Mouse (Mus musculus) midbrain, embryonic 15.5 days (tissue): ENCODE data around the gene Kcnk15. TPM values are rescaled to one million over a fixed set of nuclear protein-coding genes. Genes with fewer than 3 reads are reported as not detected.

ENCODE experiments used
- ATAC-seq: fragments of 200-750 bp; cut with Nextera tagmentation; replicated peaks from 2 replicates; pipeline ENCODE4 v1.8.0; 2017; ENCODE audit warnings: moderate TSS enrichment
- H3K27ac ChIP-seq: fragments of 300-500 bp; sonication (generic); 2 replicates; pipeline ENCODE4 v1.5.1; 2015; ENCODE audit warnings: mild to moderate bottlenecking, inconsistent platforms
- H3K27me3 ChIP-seq: fragments of 300-500 bp; sonication (generic); replicated peaks from 2 replicates; pipeline ENCODE4 v1.6.1; 2015; ENCODE audit warnings: inconsistent platforms
- H3K36me3 ChIP-seq: fragments of 300-500 bp; sonication (generic); replicated peaks from 2 replicates; pipeline ENCODE4 v1.6.1; 2015; ENCODE audit warnings: inconsistent platforms
- H3K4me1 ChIP-seq: fragments of 300-500 bp; sonication (generic); 2 replicates; pipeline ENCODE4 v1.6.1; 2015; ENCODE audit warnings: inconsistent platforms
- H3K4me2 ChIP-seq: fragments of 300-500 bp; sonication (generic); 2 replicates; pipeline ENCODE4 v1.6.1; 2015; ENCODE audit warnings: inconsistent platforms, mild to moderate bottlenecking, moderate library complexity
- H3K4me3 ChIP-seq: fragments of 300-500 bp; sonication (generic); 2 replicates; pipeline ENCODE4 v1.5.1; 2015; ENCODE audit warnings: mild to moderate bottlenecking, inconsistent platforms
- H3K9ac ChIP-seq: fragments of 300-500 bp; sonication (generic); 2 replicates; pipeline ENCODE4 v1.6.1; 2015; ENCODE audit warnings: mild to moderate bottlenecking, inconsistent platforms
- H3K9me3 ChIP-seq: fragments of 300-500 bp; sonication (generic); 2 replicates; pipeline ENCODE4 v1.6.1; 2016; ENCODE audit warnings: inconsistent platforms
- WGBS: fragments of 180-500 bp; shearing (Covaris S2); methylation state at CpG from one replicate; pipeline ENCODE4 v1.1.7; 2015; ENCODE audit warnings: mixed read lengths; 5-methylcytosine and 5-hydroxymethylcytosine counted together
- polyA plus RNA-seq: library from polyadenylated mRNA; unstranded; fragments of >200 nt; fragmentation: Nextera tagmentation; extraction: Ambion mirVana; gene quantifications from 2 replicates; pipeline ENCODE4 v1.2.1, GENCODE M21; 2015

Kcnk15 gene
- polyA plus RNA-seq, 1 experiment from 2014 or later, result 0.22 TPM

GRCm38 (mm10) chr2:163882859-163883652 lies 29.6 kb downstream of the Kcnk15 start:
- 70% methylated on average over 17 of the region's 17 CpGs for WGBS

GRCm38 (mm10) chr2:163889411-163889810 lies 36.0 kb downstream of the Kcnk15 start:
- no peak for ATAC-seq
- Histone ChIP-seq H3K4me2 (no peak overlapping the region), H3K9ac (no peak overlapping the region)

More at GRCm38 (mm10) chr2:163882859-163883652, 29.6 kb downstream of the Kcnk15 start:
- Histone ChIP-seq H3K27ac (no peak overlapping the region), H3K27me3 (no peaks in the 10 kb centered on the region), H3K4me3 (no peak overlapping the region), H3K36me3 (no peaks in the 10 kb centered on the region), H3K4me1 (no peaks in the 10 kb centered on the region), H3K9me3 (no peaks in the 10 kb centered on the region), H3K9ac (no peak overlapping the region), H3K4me2 (no peak overlapping the region)
- ATAC-seq, result no peak

GRCm38 (mm10) chr2:163890586-163890985 lies 37.1 kb downstream of the Kcnk15 start:
- H3K27ac ChIP-seq, result no peak overlapping the region
- no peaks in the 10 kb centered on the region for H3K9me3 ChIP-seq
- H3K4me2 ChIP-seq, result no peak overlapping the region
- peaks cover 13% of the 10 kb centered on the region for H3K4me1 ChIP-seq
- peak; percentile 54 for ATAC-seq
- no peak overlapping the region for H3K4me3 ChIP-seq
- H3K27me3 ChIP-seq, result no peaks in the 10 kb centered on the region
- H3K36me3 ChIP-seq, result no peaks in the 10 kb centered on the region
- no peak overlapping the region for H3K9ac ChIP-seq
- 50% methylated on average over 11 of the region's 11 CpGs for WGBS

More at GRCm38 (mm10) chr2:163889411-163889810, 36.0 kb downstream of the Kcnk15 start:
- Histone ChIP-seq H3K9me3 (no peaks in the 10 kb centered on the region), H3K36me3 (no peaks in the 10 kb centered on the region), H3K27me3 (no peaks in the 10 kb centered on the region), H3K4me1 (peaks cover 13% of the 10 kb centered on the region), H3K4me3 (no peak overlapping the region), H3K27ac (no peak overlapping the region)
- WGBS, result 43% methylated on average over 6 of the region's 6 CpGs

GRCm38 (mm10) chr2:163891271-163891670 lies 37.8 kb downstream of the Kcnk15 start:
- 95% methylated on average over 11 of the region's 11 CpGs for WGBS
- Histone ChIP-seq H3K27ac (no peak overlapping the region), H3K9me3 (no peaks in the 10 kb centered on the region), H3K4me1 (peaks cover 13% of the 10 kb centered on the region), H3K9ac (no peak overlapping the region), H3K27me3 (no peaks in the 10 kb centered on the region), H3K4me3 (no peak overlapping the region), H3K36me3 (no peaks in the 10 kb centered on the region), H3K4me2 (no peak overlapping the region)
- 0 out of 2 replicates have a peak, but pooled peaks have one; percentile 11 for ATAC-seq

GRCm38 (mm10) chr2:163893446-163894370 lies 40.3 kb downstream of the Kcnk15 start:
- Histone ChIP-seq H3K4me3 (no peak overlapping the region), H3K4me1 (peaks cover 13% of the 10 kb centered on the region), H3K27me3 (no peaks in the 10 kb centered on the region), H3K9ac (no peak overlapping the region), H3K36me3 (no peaks in the 10 kb centered on the region), H3K27ac (no peak overlapping the region), H3K9me3 (no peaks in the 10 kb centered on the region), H3K4me2 (no peak overlapping the region)
- ATAC-seq, result no peak
- 72% methylated on average over 7 of the region's 7 CpGs for WGBS

- H3K4me2 ChIP-seq, result no peak overlapping the region
- no peaks in the 10 kb centered on the region for H3K27me3 ChIP-seq
- 67% methylated on average over 2 of the region's 2 CpGs for WGBS
- H3K27ac ChIP-seq, result no peak overlapping the region
- H3K4me1 ChIP-seq, result peaks cover 17% of the 10 kb centered on the region
- no peak overlapping the region for H3K9ac ChIP-seq
- ATAC-seq, result no peak
- no peaks in the 10 kb centered on the region for H3K9me3 ChIP-seq
- no peak overlapping the region for H3K4me3 ChIP-seq
- H3K36me3 ChIP-seq, result no peaks in the 10 kb centered on the region
Measured at GRCm38 (mm10) chr2:163895156-163895555, 41.7 kb downstream of the Kcnk15 start.

GRCm38 (mm10) chr2:163897026-163897425 lies 43.6 kb downstream of the Kcnk15 start:
- no peak overlapping the region for H3K9ac ChIP-seq
- no peaks in the 10 kb centered on the region for H3K9me3 ChIP-seq
- ATAC-seq, result no peak
- H3K27ac ChIP-seq, result no peak overlapping the region
- no peak overlapping the region for H3K4me3 ChIP-seq
- no peak overlapping the region for H3K4me2 ChIP-seq
- H3K27me3 ChIP-seq, result no peaks in the 10 kb centered on the region
- H3K4me1 ChIP-seq, result peaks cover 8% of the 10 kb centered on the region
- WGBS, result 96% methylated on average over 7 of the region's 7 CpGs
- no peaks in the 10 kb centered on the region for H3K36me3 ChIP-seq

- H3K27me3 ChIP-seq, result no peaks in the 10 kb centered on the region
- peaks cover 8% of the 10 kb centered on the region for H3K4me1 ChIP-seq
- ATAC-seq, result no peak
- no peaks in the 10 kb centered on the region for H3K9me3 ChIP-seq
- no peak overlapping the region for H3K9ac ChIP-seq
- H3K27ac ChIP-seq, result no peak overlapping the region
- H3K4me3 ChIP-seq, result no peak overlapping the region
- 74% methylated on average over 7 of the region's 7 CpGs for WGBS
- H3K36me3 ChIP-seq, result no peaks in the 10 kb centered on the region
- no peak overlapping the region for H3K4me2 ChIP-seq
Measured at GRCm38 (mm10) chr2:163897988-163898535, 44.6 kb downstream of the Kcnk15 start.

GRCm38 (mm10) chr2:163899910-163900411 lies 46.5 kb downstream of the Kcnk15 start:
- Histone ChIP-seq H3K4me2 (no peak overlapping the region), H3K36me3 (no peaks in the 10 kb centered on the region), H3K4me3 (no peak overlapping the region), H3K4me1 (peaks cover 8% of the 10 kb centered on the region), H3K9me3 (no peaks in the 10 kb centered on the region), H3K9ac (no peak overlapping the region), H3K27me3 (no peaks in the 10 kb centered on the region), H3K27ac (peak overlapping the region; percentile 59)
- peak; percentile 52; the same call in 1 of the 2 replicates for ATAC-seq
- WGBS, result 50% methylated on average over 14 of the region's 14 CpGs

GRCm38 (mm10) chr2:163901043-163901442 lies 47.6 kb downstream of the Kcnk15 start:
- no peaks in the 10 kb centered on the region for H3K27me3 ChIP-seq
- ATAC-seq, result no peak
- WGBS, result 90% methylated on average over 7 of the region's 7 CpGs
- peaks cover 8% of the 10 kb centered on the region for H3K4me1 ChIP-seq
- no peak overlapping the region for H3K27ac ChIP-seq
- no peaks in the 10 kb centered on the region for H3K36me3 ChIP-seq
- no peak overlapping the region for H3K9ac ChIP-seq
- no peak overlapping the region for H3K4me3 ChIP-seq
- no peaks in the 10 kb centered on the region for H3K9me3 ChIP-seq
- H3K4me2 ChIP-seq, result no peak overlapping the region

- Histone ChIP-seq H3K9me3 (no peaks in the 10 kb centered on the region), H3K4me1 (peaks cover 8% of the 10 kb centered on the region), H3K4me2 (no peak overlapping the region), H3K9ac (no peak overlapping the region), H3K27ac (no peak overlapping the region), H3K27me3 (no peaks in the 10 kb centered on the region), H3K4me3 (no peak overlapping the region), H3K36me3 (no peaks in the 10 kb centered on the region)
- ATAC-seq, result no peak
- WGBS, result 88% methylated on average over 4 of the region's 4 CpGs
Measured at GRCm38 (mm10) chr2:163902448-163902847, 49.0 kb downstream of the Kcnk15 start.

- H3K36me3 ChIP-seq, result no peaks in the 10 kb centered on the region
- no peak overlapping the region for H3K9ac ChIP-seq
- H3K9me3 ChIP-seq, result no peaks in the 10 kb centered on the region
- no peak overlapping the region for H3K4me3 ChIP-seq
- H3K4me1 ChIP-seq, result peaks cover 8% of the 10 kb centered on the region
- no peak overlapping the region for H3K4me2 ChIP-seq
- no peak overlapping the region for H3K27ac ChIP-seq
- H3K27me3 ChIP-seq, result no peaks in the 10 kb centered on the region
- WGBS, result 66% methylated on average over 11 of the region's 11 CpGs
- no peak for ATAC-seq
Measured at GRCm38 (mm10) chr2:163903461-163903860, 50.0 kb downstream of the Kcnk15 start.
